ENCODE assay signal across 11 mouse cellular contexts in the genomic region with DNA sequence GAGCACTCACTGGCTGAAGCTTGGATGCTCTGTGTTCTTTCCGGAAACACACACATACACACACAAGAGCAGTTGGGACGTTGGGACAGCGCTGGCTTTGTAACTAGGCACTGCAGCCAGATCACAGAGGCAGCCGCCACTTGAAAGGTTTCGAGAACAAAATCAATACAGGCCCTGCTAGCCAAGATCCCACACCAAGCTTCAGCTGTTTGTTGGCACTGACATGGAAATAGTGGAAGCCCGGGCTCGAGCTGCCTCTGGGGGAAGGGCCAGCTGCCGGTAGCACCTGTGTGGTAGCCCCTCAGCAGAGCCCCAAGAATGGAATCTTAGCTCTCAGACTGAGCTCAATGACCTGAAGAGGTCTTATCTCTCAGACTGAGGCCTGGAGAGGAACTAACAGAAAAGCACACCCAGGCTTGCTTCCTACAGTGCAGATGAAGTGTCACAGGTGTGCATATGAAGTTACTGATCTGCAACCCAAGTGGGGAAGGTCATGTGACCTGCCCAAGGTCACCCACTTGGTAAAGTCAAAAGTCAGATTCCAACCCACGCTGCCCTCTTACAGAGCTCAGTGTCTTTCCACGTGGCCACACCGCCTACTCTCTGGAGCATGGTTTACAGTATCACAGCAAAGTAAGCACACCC.
DNase-seq lines count a peak whose midpoint lies in the region; ATAC-seq and TF ChIP-seq lines count a peak whose summit lies in the region.
"Had no signal": no experiment of that assay in that cellular context is flagged by ENCODE, and none has a peak within 500 bp of the region (broad histone marks: within the 10 kb centered on the region; RNA-seq: fewer than 3 reads in every experiment).

No protein-coding gene starts in this region.

- no peak for TF ChIP-seq CTCF in liver, embryonic 14.5 days (IDR thresholded peaks at IDR 0.05; ENCODE audit: low read depth)

- DNase-seq in layer of hippocampus, adult 11-12 months (ENCODE audit: low spot score), result peak; percentile 39
- DNase-seq in layer of hippocampus, adult 9-10 months (ENCODE audit: low spot score), result no peak
- DNase-seq in liver, embryonic 14.5 days (ENCODE audit: low read depth in 3 of 3, low spot score in 3 of 3), result peak in 1 of 3 experiments; percentile 11
- no peak for DNase-seq in urinary bladder, postnatal 14 days (ENCODE audit: low spot score)
- no peak for DNase-seq in thymus, postnatal 25 days

- 0 out of 2 replicates have a peak overlapping the region, but pooled peaks have one; percentile 17 for H3K27ac ChIP-seq in intestine, embryonic 15.5 days
- no peak overlapping the region for H3K27ac ChIP-seq in liver, embryonic 14.5 days
- H3K27ac ChIP-seq in stomach, embryonic 14.5 days (ENCODE audit: low read length), result no peak overlapping the region
- no peak overlapping the region for H3K27ac ChIP-seq in kidney, embryonic 15.5 days
- H3K27ac ChIP-seq: embryonic facial prominence, embryonic 13.5 days; kidney, postnatal 0 days; neural tube, embryonic 13.5 days had no signal

- no peaks in the 10 kb centered on the region for H3K9me3 ChIP-seq in intestine, embryonic 15.5 days
- H3K9me3 ChIP-seq in liver, embryonic 14.5 days (ENCODE audit: control insufficient read depth, low read length), result no peaks in the 10 kb centered on the region
- H3K9me3 ChIP-seq in stomach, embryonic 14.5 days (ENCODE audit: control insufficient read depth, low read depth, low read length), result peaks cover 1% of the 10 kb centered on the region; the same call in 1 of the 2 replicates
- H3K9me3 ChIP-seq in kidney, embryonic 15.5 days (replicated peaks), result peaks cover 2% of the 10 kb centered on the region

- no peak overlapping the region for H3K4me2 ChIP-seq in intestine, embryonic 15.5 days (replicated peaks)
- no peak overlapping the region for H3K4me2 ChIP-seq in liver, embryonic 14.5 days (ENCODE audit: low read depth)
- no peak overlapping the region for H3K4me2 ChIP-seq in stomach, embryonic 14.5 days (replicated peaks; ENCODE audit: low read depth, low read length)
- H3K4me2 ChIP-seq in kidney, embryonic 15.5 days, result no peak overlapping the region
- H3K4me2 ChIP-seq: embryonic facial prominence, embryonic 13.5 days; neural tube, embryonic 13.5 days had no signal

- 58% methylated on average over 11 of the region's 11 CpGs for WGBS in intestine, embryonic 15.5 days
- 60% methylated on average over 11 of the region's 11 CpGs for WGBS in liver, embryonic 14.5 days (ENCODE audit: insufficient replicate concordance)
- 59% methylated on average over 11 of the region's 11 CpGs for WGBS in stomach, embryonic 14.5 days
- WGBS in kidney, embryonic 15.5 days, result 65% methylated on average over 11 of the region's 11 CpGs

- peaks cover 12% of the 10 kb centered on the region for H3K4me1 ChIP-seq in intestine, embryonic 15.5 days (replicated peaks)
- 0 out of 4 replicates have a peak, but pooled peaks cover 0 to 2% of the 10 kb centered on the region in 2 experiments for H3K4me1 ChIP-seq in liver, embryonic 14.5 days (replicated peaks; ENCODE audit: control insufficient read depth in 2 of 2, insufficient read depth in 2 of 2, low read length in 1 of 2)
- H3K4me1 ChIP-seq in stomach, embryonic 14.5 days (ENCODE audit: control insufficient read depth, insufficient read depth, low read length), result no peaks in the 10 kb centered on the region
- H3K4me1 ChIP-seq in kidney, embryonic 15.5 days, result peaks cover 7% of the 10 kb centered on the region; the same call in 1 of the 2 replicates
- H3K4me1 ChIP-seq: neural tube, embryonic 13.5 days had no signal

- no peaks in the 10 kb centered on the region for H3K36me3 ChIP-seq in intestine, embryonic 15.5 days
- no peaks in the 10 kb centered on the region for H3K36me3 ChIP-seq in liver, embryonic 14.5 days (replicated peaks; ENCODE audit: control insufficient read depth, insufficient read depth, low read depth)
- H3K36me3 ChIP-seq in stomach, embryonic 14.5 days (ENCODE audit: control insufficient read depth, insufficient read depth, low read length), result no peaks in the 10 kb centered on the region
- H3K36me3 ChIP-seq in kidney, embryonic 15.5 days, result no peaks in the 10 kb centered on the region
- H3K36me3 ChIP-seq: embryonic facial prominence, embryonic 13.5 days; neural tube, embryonic 13.5 days had no signal

- no peak overlapping the region for H3K4me3 ChIP-seq in intestine, embryonic 15.5 days (replicated peaks)
- no peak overlapping the region for H3K4me3 ChIP-seq in liver, embryonic 14.5 days (ENCODE audit: insufficient read depth in 1 of 2, low read depth in 2 of 2, low read length in 2 of 2)
- H3K4me3 ChIP-seq in stomach, embryonic 14.5 days (ENCODE audit: low read depth, low read length), result no peak overlapping the region
- no peak overlapping the region for H3K4me3 ChIP-seq in kidney, embryonic 15.5 days (replicated peaks)
- H3K4me3 ChIP-seq: embryonic facial prominence, embryonic 13.5 days; neural tube, embryonic 13.5 days had no signal

- H3K9ac ChIP-seq in intestine, embryonic 15.5 days, result no peak overlapping the region
- H3K9ac ChIP-seq in liver, embryonic 14.5 days (replicated peaks), result no peak overlapping the region
- H3K9ac ChIP-seq in stomach, embryonic 14.5 days (replicated peaks; ENCODE audit: low read depth, low read length), result no peak overlapping the region
- no peak overlapping the region for H3K9ac ChIP-seq in kidney, embryonic 15.5 days
- H3K9ac ChIP-seq: embryonic facial prominence, embryonic 13.5 days; neural tube, embryonic 13.5 days had no signal

- TF ChIP-seq EP300 in liver, embryonic 14.5 days (IDR thresholded peaks at IDR 0.05; ENCODE audit: low read depth), result no peak

- no peaks in the 10 kb centered on the region; the same call in 1 of the 2 replicates for H3K27me3 ChIP-seq in intestine, embryonic 15.5 days (replicated peaks)
- H3K27me3 ChIP-seq in liver, embryonic 14.5 days (ENCODE audit: control insufficient read depth, insufficient read depth, low read length), result no peaks in the 10 kb centered on the region
- no peaks in the 10 kb centered on the region for H3K27me3 ChIP-seq in stomach, embryonic 14.5 days (ENCODE audit: control insufficient read depth, insufficient read depth, low read length)
- H3K27me3 ChIP-seq in kidney, embryonic 15.5 days, result no peaks in the 10 kb centered on the region
- H3K27me3 ChIP-seq: embryonic facial prominence, embryonic 13.5 days; neural tube, embryonic 13.5 days had no signal

- ATAC-seq in intestine, embryonic 15.5 days, result peak; percentile 76
- peak; percentile 35 for ATAC-seq in liver, embryonic 14.5 days (ENCODE audit: insufficient read depth)
- peak; percentile 23; the same call in 1 of the 2 replicates for ATAC-seq in stomach, embryonic 14.5 days (ENCODE audit: insufficient number of reproducible peaks, insufficient read depth, low FRiP score, low read depth)
- no peak for ATAC-seq in kidney, embryonic 15.5 days (replicated peaks; ENCODE audit: low FRiP score)
